Mouse (Mus musculus) liver, adult 2 months (tissue): ENCODE data around the gene Dusp18. TPM values are rescaled to one million over a fixed set of nuclear protein-coding genes. Genes with fewer than 3 reads are reported as not detected.

Source experiments
- DNase-seq: peaks from one replicate; pipeline ENCODE4 v3.0.0-alpha.2; 2011; ENCODE audit warnings: low read depth, low spot score; ENCODE audit errors: extremely low read depth
- H3K27ac ChIP-seq: fragments of 200-500 bp; replicated peaks from 2 replicates; pipeline ENCODE4 v1.5.1; 2012; ENCODE audit warnings: low read depth, mild to moderate bottlenecking, control low read depth, inconsistent platforms, low read length; ENCODE audit not compliant: insufficient read depth
- H3K27me3 ChIP-seq: fragments of 200-500 bp; 2 replicates; pipeline ENCODE4 v1.6.1; 2012; ENCODE audit warnings: mild to moderate bottlenecking, moderate library complexity, low read length, inconsistent platforms; ENCODE audit not compliant: control insufficient read depth, insufficient read depth
- H3K36me3 ChIP-seq: fragments of 200-500 bp; 2 replicates; pipeline ENCODE4 v1.6.1; 2012; ENCODE audit warnings: low read length, inconsistent platforms; ENCODE audit not compliant: control insufficient read depth, insufficient read depth
- H3K4me1 ChIP-seq: fragments of 200-500 bp; 2 replicates; pipeline ENCODE4 v1.6.1; 2011; ENCODE audit warnings: low read length; ENCODE audit not compliant: control insufficient read depth, insufficient read depth
- H3K4me3 ChIP-seq: fragments of 200-500 bp; 2 replicates; pipeline ENCODE4 v1.5.1; 2011; ENCODE audit warnings: low read depth, mild to moderate bottlenecking, control low read depth, low read length, moderate library complexity; ENCODE audit not compliant: insufficient read depth
- H3K79me2 ChIP-seq: fragments of 200-500 bp; 2 replicates; pipeline ENCODE4 v1.6.1; 2012; ENCODE audit warnings: inconsistent platforms, mild to moderate bottlenecking, low read length, moderate library complexity; ENCODE audit not compliant: control insufficient read depth, insufficient read depth
- H3K9ac ChIP-seq: fragments of 200-500 bp; 2 replicates; pipeline ENCODE4 v1.6.1; 2012; ENCODE audit warnings: low read depth, mild to moderate bottlenecking, control low read depth, inconsistent platforms, low read length
- CTCF ChIP-seq: fragments of 200-500 bp; IDR thresholded peaks from 2 replicates; pipeline ENCODE4 v1.5.1; 2011; ENCODE audit warnings: low read depth, low read length, control low read depth
- POLR2A ChIP-seq: fragments of 200-500 bp; IDR thresholded peaks from 2 replicates; pipeline ENCODE4 v1.6.1; 2011; ENCODE audit warnings: low read length, control low read depth; ENCODE audit not compliant: insufficient read depth; ENCODE audit errors: extremely low read depth
- WGBS: fragments of 180-500 bp; shearing (Covaris S2); methylation state at CpG from one replicate; pipeline ENCODE4 v1.1.7; 2018; 5-methylcytosine and 5-hydroxymethylcytosine counted together
- polyA plus RNA-seq: library from polyadenylated mRNA; depleted of rRNA; stranded (reverse); fragments of >200 nt; gene quantifications from 2 replicates; pipeline ENCODE4 v1.2.3, GENCODE M21; 2012
- total RNA-seq: library from RNA; depleted of rRNA; stranded (reverse); fragments of >200 nt; gene quantifications from 2 replicates; pipeline ENCODE4 v1.2.3, GENCODE M21; 2014

Gene Dusp18
- total and polyA plus RNA-seq, 2 experiments = under 0.01 to 0.05 TPM

DNA sequence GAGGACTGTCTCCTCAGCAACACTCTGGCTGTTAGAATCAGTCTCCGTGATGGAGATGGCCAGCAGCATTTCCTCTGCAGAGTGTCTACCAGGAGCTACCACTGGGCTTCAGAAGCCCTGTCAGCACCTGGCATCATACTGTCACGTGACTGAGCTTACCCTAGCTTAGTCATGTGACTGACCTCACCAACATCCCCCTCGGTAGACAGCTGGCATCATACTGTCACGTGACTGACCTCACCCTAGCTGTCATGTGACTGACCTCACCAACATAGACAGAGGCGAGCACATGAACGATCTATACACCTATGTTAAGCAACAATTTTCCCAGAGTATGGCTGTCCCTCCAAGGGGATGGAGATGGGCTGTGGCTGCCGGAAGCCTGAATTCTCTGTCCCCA, 16.4 kb upstream of the Dusp18 start:
- TF ChIP-seq CTCF = no peak
- TF ChIP-seq POLR2A = no peak
- 62% methylated on average over 7 of the region's 7 CpGs for WGBS
- Histone ChIP-seq H3K4me1 (no peaks in the 10 kb centered on the region), H3K27me3 (no peaks in the 10 kb centered on the region), H3K4me3 (no peak overlapping the region), H3K36me3 (no peaks in the 10 kb centered on the region), H3K27ac (no peak overlapping the region), H3K79me2 (no peaks in the 10 kb centered on the region), H3K9ac (no peak overlapping the region)
- DNase-seq = no peak

DNA sequence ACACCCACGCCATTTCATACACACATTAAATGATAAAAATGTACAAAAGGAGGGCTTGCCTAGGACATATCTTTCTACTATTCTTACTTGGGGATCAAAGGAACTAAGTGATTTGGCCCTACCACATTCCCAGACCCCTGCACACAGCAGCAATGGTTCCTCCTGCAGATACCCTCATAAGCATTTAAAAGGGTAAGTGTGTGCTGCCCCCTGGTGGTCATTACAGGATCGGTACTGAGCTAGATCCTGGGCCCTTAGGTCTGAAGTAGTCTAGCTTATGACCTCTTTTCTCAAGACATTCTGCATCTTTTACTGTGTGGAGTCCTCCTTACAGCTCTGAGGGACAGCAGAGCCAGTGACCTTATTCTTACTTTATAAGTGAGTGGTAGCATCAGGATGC, 15.2 kb upstream of the Dusp18 start:
- WGBS = 42% methylated on average over 2 of the region's 2 CpGs
- peak; percentile 61 for DNase-seq
- Histone ChIP-seq H3K4me3 (no peak overlapping the region), H3K9ac (no peak overlapping the region), H3K4me1 (no peaks in the 10 kb centered on the region), H3K27me3 (no peaks in the 10 kb centered on the region), H3K27ac (no peak overlapping the region), H3K79me2 (no peaks in the 10 kb centered on the region), H3K36me3 (no peaks in the 10 kb centered on the region)
- peak; percentile 61; the same call in 1 of the 2 replicates for TF ChIP-seq CTCF
- no peak for TF ChIP-seq POLR2A

DNA sequence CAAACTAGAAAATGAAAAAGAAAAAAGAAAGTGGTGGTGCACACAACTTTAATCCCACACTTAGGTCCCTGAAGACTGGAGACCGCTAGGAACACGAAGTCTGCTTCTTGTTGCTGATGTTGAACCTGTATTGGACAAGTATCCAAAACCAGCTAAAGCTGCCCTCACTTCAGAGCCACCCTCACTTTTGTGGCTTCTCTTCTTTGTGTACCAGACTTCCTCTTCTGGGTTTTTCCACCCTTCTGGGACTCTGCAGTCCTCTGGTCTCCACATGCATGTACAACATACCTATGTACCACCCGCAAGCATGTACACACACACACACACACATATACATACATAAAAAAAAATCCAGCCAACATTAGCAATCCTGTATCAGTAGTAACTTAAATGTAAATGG, 11.3 kb upstream of the Dusp18 start:
- H3K27me3 ChIP-seq = no peaks in the 10 kb centered on the region; the same call in 1 of the 2 replicates
- H3K27ac ChIP-seq = no peak overlapping the region
- TF ChIP-seq CTCF (no peak), POLR2A (no peak)
- no peaks in the 10 kb centered on the region for H3K4me1 ChIP-seq
- H3K79me2 ChIP-seq = no peaks in the 10 kb centered on the region
- 83% methylated on average over 3 of the region's 3 CpGs for WGBS
- no peak overlapping the region for H3K9ac ChIP-seq
- H3K36me3 ChIP-seq = no peaks in the 10 kb centered on the region
- DNase-seq = no peak
- H3K4me3 ChIP-seq = no peak overlapping the region

DNA sequence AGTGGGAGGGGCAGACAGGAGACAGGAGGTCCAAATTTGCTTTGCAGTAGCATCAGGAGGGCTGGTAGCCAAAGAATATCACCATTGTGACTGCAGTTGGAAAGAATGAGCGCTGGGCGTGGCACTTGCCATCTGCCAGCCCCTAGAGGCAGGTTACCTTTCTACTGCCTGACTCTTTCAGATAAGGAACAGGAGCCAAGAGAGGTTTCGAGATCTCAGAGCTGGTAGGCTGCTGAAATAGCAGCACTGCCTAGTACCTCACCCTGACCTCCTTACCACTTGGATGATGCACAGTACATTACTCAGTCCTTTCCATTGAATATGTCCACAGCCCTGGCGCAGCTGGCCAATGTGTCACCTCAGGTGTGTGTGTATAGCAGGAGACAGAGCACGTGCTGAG, 7.7 kb upstream of the Dusp18 start:
- DNase-seq = no peak
- TF ChIP-seq CTCF = no peak
- TF ChIP-seq POLR2A = no peak
- 67% methylated on average over 5 of the region's 5 CpGs for WGBS
- no peak overlapping the region for H3K27ac ChIP-seq
- no peaks in the 10 kb centered on the region; the same call in 1 of the 2 replicates for H3K27me3 ChIP-seq
- H3K79me2 ChIP-seq = no peaks in the 10 kb centered on the region
- no peaks in the 10 kb centered on the region for H3K4me1 ChIP-seq
- H3K4me3 ChIP-seq = no peak overlapping the region
- H3K36me3 ChIP-seq = no peaks in the 10 kb centered on the region
- H3K9ac ChIP-seq = no peak overlapping the region

DNA sequence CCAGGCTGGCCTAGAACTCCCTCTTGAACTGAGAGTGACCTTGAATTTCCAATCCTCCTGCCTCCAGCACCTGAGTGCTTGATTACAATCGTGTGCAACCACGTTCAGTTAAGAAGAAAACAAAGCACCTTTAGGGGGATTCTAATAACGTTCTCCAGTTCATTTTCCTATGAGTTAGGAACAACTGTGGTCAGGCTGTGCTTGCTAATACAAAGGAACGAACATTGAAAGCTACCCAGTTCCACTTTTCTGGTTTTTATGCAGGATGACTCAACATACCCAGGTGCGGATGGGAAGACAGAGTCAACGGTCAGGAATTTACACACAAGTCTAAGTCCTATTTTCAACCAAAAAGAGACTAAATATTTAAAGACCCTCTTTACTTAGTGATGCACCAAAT, 1.1 kb upstream of the Dusp18 start:
- DNase-seq = no peak
- H3K4me1 ChIP-seq = 0 out of 2 replicates have a peak, but pooled peaks cover 1% of the 10 kb centered on the region
- H3K9ac ChIP-seq = no peak overlapping the region
- H3K27ac ChIP-seq = no peak overlapping the region
- no peaks in the 10 kb centered on the region for H3K36me3 ChIP-seq
- no peak overlapping the region for H3K4me3 ChIP-seq
- H3K79me2 ChIP-seq = no peaks in the 10 kb centered on the region
- 89% methylated on average over 6 of the region's 6 CpGs for WGBS
- H3K27me3 ChIP-seq = no peaks in the 10 kb centered on the region
- no peak for TF ChIP-seq CTCF
- TF ChIP-seq POLR2A = no peak

DNA sequence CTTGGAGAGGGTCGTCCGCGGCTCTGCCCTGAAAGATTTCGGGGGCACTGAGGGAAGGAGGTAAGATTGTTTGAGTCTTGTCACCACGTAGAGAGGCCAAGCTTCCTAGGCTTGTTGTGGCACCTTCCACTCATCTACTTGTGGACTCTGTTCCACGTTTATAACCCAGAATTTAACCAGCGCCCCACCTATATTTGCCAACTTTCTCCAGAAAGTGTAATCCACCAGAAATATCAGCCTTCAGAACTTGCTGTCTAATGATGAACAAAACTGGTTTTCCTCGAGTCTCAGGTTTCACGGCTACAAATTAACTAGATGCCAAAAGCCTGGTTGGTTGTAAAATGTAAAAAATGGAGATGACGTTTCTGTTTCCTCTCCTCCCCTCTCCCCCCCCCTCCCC, 418 bp downstream of the Dusp18 start:
- TF ChIP-seq CTCF (no peak), POLR2A (no peak)
- no peaks in the 10 kb centered on the region for H3K27me3 ChIP-seq
- H3K4me1 ChIP-seq = 0 out of 2 replicates have a peak, but pooled peaks cover 1% of the 10 kb centered on the region
- no peaks in the 10 kb centered on the region for H3K36me3 ChIP-seq
- H3K9ac ChIP-seq = no peak overlapping the region
- WGBS = 4% methylated on average over 10 of the region's 10 CpGs
- DNase-seq = no peak
- H3K27ac ChIP-seq = no peak overlapping the region
- no peaks in the 10 kb centered on the region for H3K79me2 ChIP-seq
- H3K4me3 ChIP-seq = no peak overlapping the region
